Mouse (Mus musculus) stomach, embryonic 14.5 days (tissue): Measurements from ENCODE around the gene Anxa6. TPM values are rescaled to one million over a fixed set of nuclear protein-coding genes. Genes with fewer than 3 reads are reported as not detected.
A peak's percentile ranks its signal among the peaks of the same experiment; 100 is the strongest.

Experiments
- ATAC-seq: fragments of 200-750 bp; cut with Nextera tagmentation; 2 replicates; pipeline ENCODE4 v1.8.0; 2017; ENCODE audit warnings: low read depth, moderate TSS enrichment; ENCODE audit not compliant: insufficient number of reproducible peaks, insufficient read depth, low FRiP score
- H3K27ac ChIP-seq: fragments of 300-500 bp; sonication (generic); 2 replicates; pipeline ENCODE4 v1.5.1; 2014; ENCODE audit warnings: mild to moderate bottlenecking, low read length, moderate library complexity, mixed read lengths
- H3K27me3 ChIP-seq: fragments of 300-500 bp; sonication (generic); 2 replicates; pipeline ENCODE4 v1.6.1; 2014; ENCODE audit warnings: low read length, control low read depth, mixed read lengths; ENCODE audit not compliant: control insufficient read depth, insufficient read depth
- H3K36me3 ChIP-seq: fragments of 300-500 bp; sonication (generic); 2 replicates; pipeline ENCODE4 v1.6.1; 2014; ENCODE audit warnings: mild to moderate bottlenecking, control low read depth, low read length, moderate library complexity, mixed read lengths; ENCODE audit not compliant: control insufficient read depth, insufficient read depth
- H3K4me1 ChIP-seq: fragments of 300-500 bp; sonication (generic); 2 replicates; pipeline ENCODE4 v1.6.1; 2014; ENCODE audit warnings: low read length, control low read depth, mixed read lengths; ENCODE audit not compliant: control insufficient read depth, insufficient read depth
- H3K4me2 ChIP-seq: fragments of 300-500 bp; sonication (generic); replicated peaks from 2 replicates; pipeline ENCODE4 v1.6.1; 2014; ENCODE audit warnings: low read depth, low read length, control low read depth
- H3K4me3 ChIP-seq: fragments of 300-500 bp; sonication (generic); 2 replicates; pipeline ENCODE4 v1.5.1; 2014; ENCODE audit warnings: low read depth, low read length, control low read depth
- H3K9ac ChIP-seq: fragments of 300-500 bp; sonication (generic); replicated peaks from 2 replicates; pipeline ENCODE4 v1.6.1; 2014; ENCODE audit warnings: low read depth, mild to moderate bottlenecking, control low read depth, low read length, moderate library complexity, mixed read lengths
- H3K9me3 ChIP-seq: fragments of 300-500 bp; sonication (generic); 2 replicates; pipeline ENCODE4 v1.6.1; 2016; ENCODE audit warnings: low read depth, low read length, control low read depth; ENCODE audit not compliant: control insufficient read depth
- WGBS: fragments of 180-500 bp; shearing (Covaris S2); extraction: QIAGEN DNeasy Blood & Tissue Kit; methylation state at CpG from one replicate; pipeline ENCODE4 v1.1.7; 2014; 5-methylcytosine and 5-hydroxymethylcytosine counted together
- polyA plus RNA-seq: library from polyadenylated mRNA; unstranded; fragments of >200 nt; fragmentation: Nextera tagmentation; extraction: Ambion mirVana; gene quantifications from 2 replicates; pipeline ENCODE4 v1.2.1, GENCODE M21; 2014

The Anxa6 gene
- 400 and 419 TPM in 2 replicates for polyA plus RNA-seq

DNA sequence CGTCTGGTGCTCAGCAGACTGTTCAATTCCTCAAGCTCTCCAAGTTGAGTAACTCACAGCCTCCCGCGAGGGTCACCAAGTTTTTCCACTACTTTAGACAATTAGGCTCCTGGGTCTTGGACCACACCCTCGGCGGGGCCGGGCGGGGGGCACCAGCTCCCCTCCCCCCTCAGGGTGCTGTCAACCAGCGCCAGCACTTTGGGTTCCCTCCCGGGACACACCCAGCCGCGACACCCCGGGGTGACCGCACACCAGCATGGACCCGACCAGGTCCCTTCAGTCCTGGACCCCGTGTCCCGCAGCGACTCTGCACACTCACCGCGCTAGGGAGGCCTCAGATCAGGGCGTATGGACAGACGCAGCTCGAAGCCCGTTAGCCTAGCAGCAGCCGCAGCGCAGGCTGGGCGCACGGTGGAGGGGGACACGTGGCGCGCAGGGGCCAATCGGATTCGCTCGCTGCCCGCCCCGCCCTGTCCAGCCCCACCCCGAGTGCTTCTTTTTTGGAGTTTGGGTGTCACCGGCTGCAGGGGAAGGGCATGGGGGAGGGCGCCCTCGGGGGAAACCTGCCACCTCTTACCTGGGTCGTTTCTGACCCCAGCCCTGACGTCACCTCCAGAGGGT lies at the start of gene Anxa6:
TSS of gene Anxa6 (minus strand) at position 406 of the 621 bp plus-strand sequence.
- Histone ChIP-seq H3K27ac (peak within 1 kb of the TSS; percentile 94), H3K4me1 (peaks cover 29% of the 10 kb centered on the region), H3K27me3 (no peaks in the 10 kb centered on the region), H3K4me3 (peak within 1 kb of the TSS; percentile 65), H3K9ac (peak within 1 kb of the TSS; percentile 86), H3K9me3 (no peaks in the 10 kb centered on the region), H3K4me2 (peak within 1 kb of the TSS; percentile 84), H3K36me3 (no peaks in the 10 kb centered on the region)
- under 1% methylated on average over 41 of the region's 41 CpGs for WGBS
- peak; percentile 91 for ATAC-seq

DNA sequence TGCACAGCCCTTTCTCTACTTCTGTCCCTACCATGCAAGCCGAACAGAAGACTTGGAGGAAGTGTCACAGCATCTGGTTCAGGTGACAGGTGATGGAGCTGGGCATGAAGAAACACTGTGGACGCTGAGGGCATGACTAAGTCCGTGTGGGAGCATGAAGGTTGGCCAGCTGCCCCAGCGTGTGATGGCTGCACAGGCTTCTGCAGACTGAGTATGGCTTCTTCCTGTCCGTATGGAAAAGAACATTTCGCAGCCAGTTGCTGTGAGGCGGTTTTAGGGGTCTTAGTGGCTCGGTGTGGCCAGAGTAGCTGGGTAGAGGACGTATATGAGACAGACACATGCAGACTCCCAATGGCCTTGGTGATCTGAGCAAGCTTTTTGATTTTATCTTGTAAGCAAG lies 48.0 kb upstream of the Anxa6 start:
- no peak overlapping the region for H3K27ac ChIP-seq
- ATAC-seq: no peak
- no peak overlapping the region for H3K4me3 ChIP-seq
- WGBS: 91% methylated on average over 9 of the region's 9 CpGs
- H3K36me3 ChIP-seq: no peaks in the 10 kb centered on the region
- no peak overlapping the region for H3K4me2 ChIP-seq
- no peaks in the 10 kb centered on the region for H3K9me3 ChIP-seq
- no peaks in the 10 kb centered on the region for H3K27me3 ChIP-seq
- H3K9ac ChIP-seq: no peak overlapping the region
- H3K4me1 ChIP-seq: peaks cover 5% of the 10 kb centered on the region; the same call in 1 of the 2 replicates

DNA sequence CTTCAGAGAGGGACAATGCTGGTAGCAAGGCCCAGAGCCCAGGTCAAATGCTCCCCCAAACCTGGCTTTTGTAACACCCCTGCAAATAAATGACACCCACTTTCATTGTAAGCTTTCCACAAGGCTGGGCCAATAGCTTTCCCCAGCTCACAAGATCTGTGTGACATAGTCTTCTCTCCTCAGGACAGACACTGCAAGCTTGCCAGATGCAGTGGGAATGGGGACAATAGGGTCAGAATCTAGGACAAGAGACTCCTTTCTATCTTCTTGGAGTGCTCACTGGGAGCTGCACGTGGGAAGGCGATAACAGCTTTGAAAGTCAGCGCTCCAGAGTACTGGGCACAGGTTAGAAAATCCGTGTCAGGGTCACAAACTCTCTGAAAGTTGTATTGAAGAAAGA lies 45.9 kb upstream of the Anxa6 start:
- Histone ChIP-seq H3K36me3 (no peaks in the 10 kb centered on the region), H3K27me3 (no peaks in the 10 kb centered on the region), H3K4me1 (peaks cover 5% of the 10 kb centered on the region; the same call in 1 of the 2 replicates), H3K4me2 (no peak overlapping the region), H3K9ac (no peak overlapping the region), H3K4me3 (no peak overlapping the region), H3K9me3 (no peaks in the 10 kb centered on the region), H3K27ac (no peak overlapping the region)
- ATAC-seq: no peak
- WGBS: 87% methylated on average over 4 of the region's 4 CpGs

DNA sequence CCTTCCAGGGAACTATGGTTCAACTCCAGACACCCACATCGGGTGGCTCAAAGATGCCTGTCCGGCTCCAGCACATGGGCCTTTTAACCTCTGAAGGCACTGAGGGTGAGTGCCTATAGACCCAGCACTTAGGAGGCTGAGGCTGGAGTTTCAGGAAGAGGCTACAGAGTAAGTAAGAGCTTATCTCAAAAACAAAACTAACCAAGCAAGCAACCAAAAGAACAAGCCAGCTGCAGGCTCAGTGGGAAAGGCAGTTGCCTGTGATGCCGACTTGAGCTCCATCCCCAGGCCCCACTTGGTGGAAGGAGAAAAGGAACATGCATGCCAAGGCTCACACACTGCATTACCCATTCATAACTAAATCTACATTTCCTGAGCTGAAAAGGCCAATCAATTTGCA lies 45.3 kb upstream of the Anxa6 start:
- H3K27me3 ChIP-seq: no peaks in the 10 kb centered on the region
- no peak overlapping the region for H3K9ac ChIP-seq
- H3K27ac ChIP-seq: no peak overlapping the region
- H3K9me3 ChIP-seq: no peaks in the 10 kb centered on the region
- no peak for ATAC-seq
- peak overlapping the region; percentile 88 for H3K4me2 ChIP-seq
- peak overlapping the region; percentile 44; the same call in 1 of the 2 replicates for H3K4me3 ChIP-seq
- H3K4me1 ChIP-seq: peaks cover 5% of the 10 kb centered on the region; the same call in 1 of the 2 replicates
- H3K36me3 ChIP-seq: no peaks in the 10 kb centered on the region
- WGBS: 57% methylated on average over 3 of the region's 3 CpGs

DNA sequence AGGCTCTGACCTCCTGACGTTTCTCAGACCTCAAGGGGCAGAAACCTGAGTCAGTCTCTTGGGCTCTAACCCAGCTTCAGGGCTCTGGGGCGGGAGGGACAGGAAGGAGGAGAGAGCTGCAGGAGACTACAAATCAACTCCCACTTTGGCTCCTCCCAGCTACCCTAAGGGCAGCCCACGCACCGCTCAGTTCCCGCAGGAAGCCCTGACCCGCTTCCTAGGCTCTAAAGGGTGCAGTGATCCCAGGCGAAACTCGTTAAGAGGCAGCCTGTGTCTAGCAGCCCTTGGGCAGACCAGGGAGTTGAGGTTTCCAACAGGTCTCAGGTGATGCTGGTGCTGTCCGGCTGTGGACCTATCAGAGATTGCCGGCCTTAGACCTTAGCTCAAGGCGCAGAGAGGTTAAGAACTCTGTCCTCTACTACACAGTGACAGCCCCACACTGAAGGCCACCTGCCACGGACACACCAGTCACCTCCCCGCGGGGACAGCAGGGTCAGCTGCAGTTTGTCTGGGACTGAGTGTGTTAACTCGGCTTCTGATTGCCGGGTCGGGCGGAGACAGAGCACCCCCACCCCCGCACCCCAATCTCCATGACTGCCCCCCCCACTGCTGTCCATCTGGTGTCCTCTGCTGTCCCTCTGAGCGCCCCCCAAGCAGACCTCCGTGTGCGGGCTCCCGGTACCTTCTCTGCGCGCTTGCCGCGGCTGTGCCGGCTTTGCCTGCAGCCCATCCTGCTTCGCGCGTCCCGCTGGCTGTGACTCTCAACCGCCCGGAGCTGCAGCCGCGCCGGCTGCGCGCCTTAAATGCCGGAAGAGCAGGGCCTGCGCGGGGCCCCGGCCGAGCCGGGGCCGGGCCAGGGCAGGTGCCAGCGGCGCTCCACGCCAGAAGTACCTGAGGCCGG lies 44.3 kb upstream of the Anxa6 start, which contains the start of gene Ccdc69:
TSS of gene Ccdc69 (minus strand) at position 801 of the 901 bp plus-strand sequence.
- H3K27ac ChIP-seq: no peak within 1 kb of the TSS
- no peaks in the 10 kb centered on the region for H3K9me3 ChIP-seq
- peak within 1 kb of the TSS; percentile 44 for H3K4me3 ChIP-seq
- H3K9ac ChIP-seq: peak within 1 kb of the TSS; percentile 34; the same call in 1 of the 2 replicates
- under 1% methylated on average over 50 of the region's 50 CpGs for WGBS
- ATAC-seq: peak; percentile 67; the same call in 1 of the 2 replicates
- no peaks in the 10 kb centered on the region for H3K36me3 ChIP-seq
- H3K4me1 ChIP-seq: peaks cover 5% of the 10 kb centered on the region; the same call in 1 of the 2 replicates
- H3K27me3 ChIP-seq: no peaks in the 10 kb centered on the region
- H3K4me2 ChIP-seq: peak within 1 kb of the TSS; percentile 88

DNA sequence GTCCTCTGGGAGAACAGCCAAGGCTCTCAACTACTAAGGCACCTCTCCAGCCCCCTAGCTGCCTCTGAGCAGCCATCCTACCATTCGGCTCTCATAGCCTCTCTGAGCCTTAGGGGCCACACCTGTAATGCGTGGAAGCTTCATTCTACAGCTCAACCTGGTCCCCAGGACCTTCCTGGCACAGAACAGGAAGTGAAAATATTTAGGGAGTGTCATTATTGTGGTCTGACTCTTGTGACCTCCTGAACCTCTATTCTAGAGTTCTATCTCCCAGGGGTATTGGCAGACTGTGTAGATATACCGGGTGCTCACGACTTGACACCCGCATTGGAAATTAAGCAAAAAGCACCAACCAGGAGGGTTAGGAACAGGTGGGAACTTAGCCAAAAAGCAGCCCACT lies 43.0 kb upstream of the Anxa6 start:
- H3K4me2 ChIP-seq: no peak overlapping the region

DNA sequence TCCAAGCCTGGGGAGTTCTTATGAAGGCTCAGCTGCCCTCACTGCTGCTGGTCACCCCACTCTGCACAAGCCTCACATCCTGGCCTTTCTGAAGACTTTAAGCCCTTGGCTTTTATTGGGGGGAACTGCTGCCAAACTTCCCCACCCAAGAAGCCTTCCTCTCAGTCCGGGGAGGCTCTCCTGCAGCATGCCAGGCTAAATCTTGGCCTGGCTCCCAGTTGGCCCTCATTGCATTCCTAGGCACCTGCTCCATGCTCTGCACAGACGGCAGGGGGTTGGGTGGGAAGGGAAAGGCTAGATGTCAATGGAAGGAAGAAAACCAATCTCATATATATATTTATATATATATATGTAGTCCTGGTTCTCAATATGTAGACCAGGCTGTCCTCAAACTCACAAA lies 42.4 kb upstream of the Anxa6 start:
- no peaks in the 10 kb centered on the region for H3K36me3 ChIP-seq
- no peak overlapping the region for H3K9ac ChIP-seq
- no peaks in the 10 kb centered on the region for H3K9me3 ChIP-seq
- peaks cover 5% of the 10 kb centered on the region; the same call in 1 of the 2 replicates for H3K4me1 ChIP-seq
- 65% methylated on average over 2 of the region's 2 CpGs for WGBS
- ATAC-seq: no peak
- H3K27ac ChIP-seq: no peak overlapping the region
- H3K4me2 ChIP-seq: no peak overlapping the region
- no peak overlapping the region for H3K4me3 ChIP-seq
- no peaks in the 10 kb centered on the region for H3K27me3 ChIP-seq

More for the DNA sequence above, 43.0 kb upstream of the Anxa6 start:
- H3K4me3 ChIP-seq: no peak overlapping the region
- H3K36me3 ChIP-seq: no peaks in the 10 kb centered on the region
- WGBS: 85% methylated on average over 5 of the region's 5 CpGs
- H3K9ac ChIP-seq: no peak overlapping the region
- no peaks in the 10 kb centered on the region for H3K27me3 ChIP-seq
- no peak for ATAC-seq
- H3K4me1 ChIP-seq: peaks cover 5% of the 10 kb centered on the region; the same call in 1 of the 2 replicates
- no peaks in the 10 kb centered on the region for H3K9me3 ChIP-seq
- H3K27ac ChIP-seq: no peak overlapping the region

DNA sequence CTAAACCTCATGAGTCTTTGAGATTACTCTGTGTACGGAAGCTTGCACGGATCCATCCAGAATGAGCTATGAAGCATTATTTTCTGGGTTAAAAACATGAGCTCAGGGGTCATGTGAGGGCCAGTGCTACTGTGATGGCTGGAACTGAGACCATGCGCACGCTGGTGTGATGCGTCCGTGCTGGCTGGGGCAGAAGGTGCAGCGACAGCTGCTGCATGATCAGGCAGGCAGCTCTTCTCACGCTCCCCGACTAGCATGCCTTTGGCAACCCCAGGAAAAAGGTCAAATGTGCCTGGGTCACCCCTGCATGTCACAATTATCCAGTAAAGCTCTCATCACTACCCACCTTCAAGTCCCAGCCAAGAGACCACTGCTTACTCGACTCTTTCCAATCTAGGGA lies 39.9 kb upstream of the Anxa6 start:
- 55% methylated on average over 10 of the region's 10 CpGs for WGBS
- H3K27me3 ChIP-seq: no peaks in the 10 kb centered on the region
- no peak for ATAC-seq
- no peaks in the 10 kb centered on the region for H3K9me3 ChIP-seq
- no peaks in the 10 kb centered on the region for H3K36me3 ChIP-seq
- peaks cover 4% of the 10 kb centered on the region; the same call in 1 of the 2 replicates for H3K4me1 ChIP-seq
- H3K27ac ChIP-seq: no peak overlapping the region
- no peak overlapping the region for H3K9ac ChIP-seq
- no peak overlapping the region for H3K4me2 ChIP-seq
- H3K4me3 ChIP-seq: no peak overlapping the region
